In genomic region chr12:79103773-79104172, GRCm38 (mm10) we compare ENCODE assay signal across 17 mouse cellular contexts. TPM values are rescaled to one million over a fixed set of nuclear protein-coding genes. Genes with fewer than 3 reads are reported as not detected.
DNase-seq lines count a peak whose midpoint lies in the region; ATAC-seq and TF ChIP-seq lines count a peak whose summit lies in the region.
"Had no signal": no experiment of that assay in that cellular context is flagged by ENCODE, and none has a peak within 500 bp of the region (broad histone marks: within the 10 kb centered on the region; RNA-seq: fewer than 3 reads in every experiment).

No protein-coding gene starts in this region.

- H3K27me3 ChIP-seq in kidney, embryonic 16.5 days (ENCODE audit: insufficient read depth, low read length): no peaks in the 10 kb centered on the region
- no peaks in the 10 kb centered on the region for H3K27me3 ChIP-seq in intestine, postnatal 0 days (replicated peaks; ENCODE audit: control insufficient read depth, insufficient read depth, low read length)
- no peaks in the 10 kb centered on the region for H3K27me3 ChIP-seq in stomach, embryonic 15.5 days (replicated peaks)
- H3K27me3 ChIP-seq: embryonic facial prominence, embryonic 12.5 days; heart, embryonic 12.5 days; limb, embryonic 15.5 days had no signal

- 69% methylated on average over 3 of the region's 3 CpGs for WGBS in kidney, embryonic 16.5 days
- WGBS in intestine, postnatal 0 days: 48% methylated on average over 3 of the region's 3 CpGs
- 58% methylated on average over 3 of the region's 3 CpGs for WGBS in lung, adult 2 months
- 63% methylated on average over 3 of the region's 3 CpGs for WGBS in stomach, embryonic 15.5 days

- H3K4me3 ChIP-seq in kidney, embryonic 16.5 days (ENCODE audit: low read length): no peak overlapping the region
- no peak overlapping the region for H3K4me3 ChIP-seq in intestine, postnatal 0 days (ENCODE audit: low read depth, low read length)
- no peak overlapping the region for H3K4me3 ChIP-seq in lung, adult 2 months (replicated peaks; ENCODE audit: extremely low read depth, low read depth, low read length)
- H3K4me3 ChIP-seq in stomach, embryonic 15.5 days (replicated peaks): no peak overlapping the region
- H3K4me3 ChIP-seq: embryonic facial prominence, embryonic 12.5 days; heart, embryonic 12.5 days; limb, embryonic 15.5 days; midbrain, embryonic 13.5 days had no signal

- H3K27ac ChIP-seq in kidney, embryonic 16.5 days (ENCODE audit: low read length): no peak overlapping the region
- H3K27ac ChIP-seq in intestine, postnatal 0 days (ENCODE audit: low read depth, low read length): no peak overlapping the region
- H3K27ac ChIP-seq in stomach, embryonic 15.5 days: peak overlapping the region; percentile 16; the same call in 1 of the 2 replicates
- H3K27ac ChIP-seq: embryonic facial prominence, embryonic 12.5 days; hindbrain, postnatal 0 days; limb, embryonic 15.5 days; midbrain, embryonic 13.5 days had no signal

- no peak for TF ChIP-seq CTCF in intestine, postnatal 0 days (IDR thresholded peaks at IDR 0.05; ENCODE audit: low read depth)
- TF ChIP-seq CTCF in lung, adult 2 months (IDR thresholded peaks at IDR 0.05; ENCODE audit: insufficient read depth, low read length): no peak

- no peak for ATAC-seq in kidney, embryonic 16.5 days (ENCODE audit: low FRiP score, low TSS enrichment)
- peak; percentile 83 for ATAC-seq in intestine, postnatal 0 days
- ATAC-seq in stomach, embryonic 15.5 days (ENCODE audit: insufficient read depth, low FRiP score, low read depth): peak; percentile 70; the same call in 1 of the 2 replicates
- ATAC-seq: hindbrain, postnatal 0 days; midbrain, embryonic 13.5 days had no signal

- TF ChIP-seq POLR2A in lung, adult 2 months (IDR thresholded peaks at IDR 0.05; ENCODE audit: borderline replicate concordance, extremely low read depth, low read depth, low read length): no peak

- no peak overlapping the region for H3K4me2 ChIP-seq in kidney, embryonic 16.5 days (replicated peaks; ENCODE audit: low read depth, low read length)
- H3K4me2 ChIP-seq in intestine, postnatal 0 days (replicated peaks; ENCODE audit: low read depth): no peak overlapping the region
- no peak overlapping the region for H3K4me2 ChIP-seq in stomach, embryonic 15.5 days
- H3K4me2 ChIP-seq: embryonic facial prominence, embryonic 12.5 days; heart, embryonic 12.5 days; limb, embryonic 15.5 days; midbrain, embryonic 13.5 days had no signal

- peak; percentile 68 to 74 for DNase-seq in kidney, adult 8-10 months
- peak; percentile 30 for DNase-seq in lung, adult 2 months
- no peak for DNase-seq in spleen, postnatal 14 days (ENCODE audit: low spot score in 2 of 2)
- DNase-seq in left cerebral cortex, adult 9 months (ENCODE audit: low spot score in 2 of 2): no peak
- DNase-seq: cerebellum, adult 11 months; cerebellum, postnatal 36 days; gastrocnemius, postnatal 14 days; heart, postnatal 36 days; thymus, adult 2 months had no signal

- H3K36me3 ChIP-seq in kidney, embryonic 16.5 days (ENCODE audit: insufficient read depth, low read length): no peaks in the 10 kb centered on the region
- H3K36me3 ChIP-seq in intestine, postnatal 0 days (ENCODE audit: control insufficient read depth, insufficient read depth): no peaks in the 10 kb centered on the region
- H3K36me3 ChIP-seq in stomach, embryonic 15.5 days: no peaks in the 10 kb centered on the region
- H3K36me3 ChIP-seq: embryonic facial prominence, embryonic 12.5 days; heart, embryonic 12.5 days; limb, embryonic 15.5 days; midbrain, embryonic 13.5 days had no signal

- H3K9me3 ChIP-seq in kidney, embryonic 16.5 days (ENCODE audit: low read length): no peaks in the 10 kb centered on the region
- H3K9me3 ChIP-seq in intestine, postnatal 0 days (ENCODE audit: control insufficient read depth): no peaks in the 10 kb centered on the region
- H3K9me3 ChIP-seq in stomach, embryonic 15.5 days: no peaks in the 10 kb centered on the region
- H3K9me3 ChIP-seq: embryonic facial prominence, embryonic 12.5 days; limb, embryonic 15.5 days; midbrain, embryonic 13.5 days had no signal

- no peaks in the 10 kb centered on the region for H3K4me1 ChIP-seq in kidney, embryonic 16.5 days (ENCODE audit: insufficient read depth, low read length)
- H3K4me1 ChIP-seq in intestine, postnatal 0 days (replicated peaks; ENCODE audit: control insufficient read depth, insufficient read depth, low read length): no peaks in the 10 kb centered on the region; the same call in 1 of the 2 replicates
- no peaks in the 10 kb centered on the region for H3K4me1 ChIP-seq in lung, adult 2 months (ENCODE audit: control insufficient read depth, insufficient read depth, low read length)
- H3K4me1 ChIP-seq in stomach, embryonic 15.5 days: no peaks in the 10 kb centered on the region
- H3K4me1 ChIP-seq: embryonic facial prominence, embryonic 12.5 days; limb, embryonic 15.5 days; midbrain, embryonic 13.5 days had no signal

- H3K9ac ChIP-seq in kidney, embryonic 16.5 days (replicated peaks; ENCODE audit: low read length): no peak overlapping the region
- no peak overlapping the region for H3K9ac ChIP-seq in intestine, postnatal 0 days (ENCODE audit: low read depth, low read length)
- no peak overlapping the region for H3K9ac ChIP-seq in stomach, embryonic 15.5 days
- H3K9ac ChIP-seq: embryonic facial prominence, embryonic 12.5 days; heart, embryonic 12.5 days; limb, embryonic 15.5 days; midbrain, embryonic 13.5 days had no signal

RNA-seq across cellular contexts. Expression of gene Pigh, which starts 14.3 kb away (rescaled TPM):
- 35.6 and 36.6 TPM in 2 replicates for polyA plus RNA-seq in kidney, embryonic 16.5 days (2015; fragmentation: Nextera tagmentation; extraction: Ambion mirVana)
- polyA plus RNA-seq in intestine, postnatal 0 days (2015; fragmentation: Nextera tagmentation; extraction: Ambion mirVana): 18.2 and 20.9 TPM in 2 replicates
- polyA plus RNA-seq in lung, adult 2 months (2012; rRNA removed): 12.9 and 15.0 TPM in 2 replicates
- 31.7 and 33.0 TPM in 2 replicates for polyA plus RNA-seq in stomach, embryonic 15.5 days (2015; fragmentation: Nextera tagmentation; extraction: Ambion mirVana)

RNA-seq across cellular contexts. Expression of gene Arg2, which starts 26.8 kb away (rescaled TPM):
- 17.6 and 17.9 TPM in 2 replicates for polyA plus RNA-seq in kidney, embryonic 16.5 days (2015; fragmentation: Nextera tagmentation; extraction: Ambion mirVana)
- polyA plus RNA-seq in intestine, postnatal 0 days (2015; fragmentation: Nextera tagmentation; extraction: Ambion mirVana): 1.0 TPM in 2 replicates
- polyA plus RNA-seq in lung, adult 2 months (2012; rRNA removed): 4.0 and 4.7 TPM in 2 replicates
- 1.0 and 1.2 TPM in 2 replicates for polyA plus RNA-seq in stomach, embryonic 15.5 days (2015; fragmentation: Nextera tagmentation; extraction: Ambion mirVana)

Comparison
In these comparisons a context has a peak if more than half of its experiments do, and no peak if none do; other contexts are left out.
1. DNase-seq: peak in kidney, adult 8-10 months (2 of 2) and lung, adult 2 months (single experiment); none in spleen, postnatal 14 days (0 of 2) and left cerebral cortex, adult 9 months (0 of 2).